Mouse (Mus musculus) naive thymus-derived CD4-positive, alpha-beta T cell, adult 2 months (primary cell): ENCODE measurements around the gene Fcgbp.
"Not testable (repeated sequence)": the region's sequence is repeated elsewhere in the genome, so short reads cannot be mapped to it uniquely, and the experiment has no call there.

ENCODE experiments used
- DNase-seq: peaks from one replicate; pipeline ENCODE4 v3.0.0-alpha.2; 2011; ENCODE audit warnings: low read depth

The Fcgbp gene

GRCm38 (mm10) chr7:28149841-28150240, 78.8 kb downstream of the Fcgbp start:
- DNase-seq, result no peak

- peak; percentile 59 for DNase-seq
These were observed 80.7 kb downstream of the Fcgbp start for GRCm38 (mm10) chr7:28151584-28152221.

- DNase-seq, result not testable (repeated sequence)
These were observed 82.6 kb downstream of the Fcgbp start for GRCm38 (mm10) chr7:28153595-28153994.

GRCm38 (mm10) chr7:28159292-28159691, 88.3 kb downstream of the Fcgbp start:
- no peak for DNase-seq

- DNase-seq, result no peak
These were observed 88.9 kb downstream of the Fcgbp start for GRCm38 (mm10) chr7:28159893-28160292.

- no peak for DNase-seq
These were observed 90.2 kb downstream of the Fcgbp start for GRCm38 (mm10) chr7:28161163-28161749.

GRCm38 (mm10) chr7:28165406-28165805, 94.4 kb downstream of the Fcgbp start:
- no peak for DNase-seq

- peak; percentile 87 for DNase-seq
These were observed 97.5 kb downstream of the Fcgbp start for GRCm38 (mm10) chr7:28168320-28169115.

- DNase-seq, result peak; percentile 97
These were observed 98.7 kb downstream of the Fcgbp start, which contains the start of gene Fbl for GRCm38 (mm10) chr7:28169489-28170422. Gene Fbl, plus strand, starts transcription at chr7:28169710.
